Mouse (Mus musculus): ENCODE measurements around the gene Zfp385c.

GRCm38 (mm10) chr11:100646265-100646664 lies 46.0 kb downstream of the Zfp385c start:
- no peak for TF ChIP-seq EP300 (IDR thresholded peaks at IDR 0.05; ENCODE audit: insufficient read depth, low read depth, low read length)
- peak; percentile 56 for TF ChIP-seq CTCF (IDR thresholded peaks at IDR 0.05)

All from heart, adult 2 months (tissue).